Mouse (Mus musculus): ENCODE data around the gene Olfr618.

GRCm38 (mm10) chr7:103589803-103590202, at the start of gene Olfr618:
- no peak for TF ChIP-seq POLR2A (IDR thresholded peaks at IDR 0.05; ENCODE audit: insufficient read depth, low read length)
- TF ChIP-seq CTCF (IDR thresholded peaks at IDR 0.05; ENCODE audit: low read depth, low read length): no peak
- TF ChIP-seq EP300 (IDR thresholded peaks at IDR 0.05; ENCODE audit: insufficient read depth, low read depth, low read length): no peak
